In genomic region chr6:84271441-84271840, GRCm38 (mm10) we compare ENCODE assay signal across 17 mouse cellular contexts.
"Had no signal": no experiment of that assay in that cellular context is flagged by ENCODE, and none has a peak within 500 bp of the region (broad histone marks: within the 10 kb centered on the region; RNA-seq: fewer than 3 reads in every experiment).

No protein-coding gene starts in this region.

- H3K4me3 ChIP-seq: left cerebral cortex, adult 2 months; limb, embryonic 13.5 days; liver, embryonic 12.5 days; liver, embryonic 15.5 days; lung, embryonic 15.5 days; megakaryocyte, embryonic 14.5 days; midbrain, embryonic 10.5 days; midbrain, embryonic 13.5 days had no signal

- H3K9ac ChIP-seq: limb, embryonic 13.5 days; liver, embryonic 12.5 days; liver, embryonic 15.5 days; lung, embryonic 15.5 days; midbrain, embryonic 13.5 days had no signal

- H3K9me3 ChIP-seq: limb, embryonic 13.5 days; liver, embryonic 12.5 days; liver, embryonic 15.5 days; lung, embryonic 15.5 days; midbrain, embryonic 10.5 days; midbrain, embryonic 13.5 days had no signal

- H3K27ac ChIP-seq: left cerebral cortex, adult 2 months; limb, embryonic 13.5 days; liver, embryonic 12.5 days; liver, embryonic 15.5 days; lung, embryonic 15.5 days; midbrain, embryonic 10.5 days; midbrain, embryonic 13.5 days had no signal

- H3K36me3 ChIP-seq: limb, embryonic 13.5 days; liver, embryonic 12.5 days; liver, embryonic 15.5 days; lung, embryonic 15.5 days; midbrain, embryonic 10.5 days; midbrain, embryonic 13.5 days had no signal

- DNase-seq: layer of hippocampus, postnatal 36 days; left cerebral cortex, postnatal 4 days; liver; lung, adult 18-20 months; lung, postnatal 10 days; lung, postnatal 36 days; thymus, adult 18-20 months; thymus, postnatal 4 days had no signal

- H3K4me1 ChIP-seq: liver, embryonic 12.5 days; liver, embryonic 15.5 days; megakaryocyte, embryonic 14.5 days had no signal

- H3K27me3 ChIP-seq: limb, embryonic 13.5 days; liver, embryonic 15.5 days; lung, embryonic 15.5 days; midbrain, embryonic 13.5 days had no signal

- H3K4me2 ChIP-seq: limb, embryonic 13.5 days; liver, embryonic 12.5 days; liver, embryonic 15.5 days; lung, embryonic 15.5 days; midbrain, embryonic 13.5 days had no signal

- ATAC-seq: liver, embryonic 12.5 days; midbrain, embryonic 13.5 days; midbrain, embryonic 16.5 days had no signal
